Mouse (Mus musculus): ENCODE measurements at regions not wholly inside any gene's neighbourhood (a gene's known extent, or its start where the extent isn't known, plus 50 kb on each side); places are given as distances from the start of the nearest gene placed in this dataset.

DNA sequence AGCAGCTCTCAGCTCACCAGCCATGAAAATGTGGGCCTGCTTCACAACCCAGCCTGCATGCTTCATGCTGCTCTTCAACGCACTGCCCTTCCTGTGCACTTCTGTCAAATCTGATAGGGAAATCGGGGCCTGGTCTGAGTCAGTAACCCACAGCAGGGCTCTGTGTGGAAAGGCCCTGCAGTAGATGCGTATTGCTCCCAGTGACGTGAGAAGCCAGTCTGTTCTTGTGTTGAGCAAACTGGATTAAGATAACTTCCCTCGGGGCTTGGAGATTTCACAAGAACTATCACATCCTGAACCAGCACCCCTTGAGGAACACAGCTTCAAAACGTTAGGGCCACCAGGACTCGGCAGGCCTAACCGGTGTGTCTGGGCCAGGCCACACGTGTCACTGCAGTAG, 106.5 kb upstream of the Klf14 start:
- DNase-seq, result no peak

- no peak for DNase-seq
These were observed 108.0 kb upstream of the Klf14 start for GRCm38 (mm10) chr6:31066861-31067260.

DNA sequence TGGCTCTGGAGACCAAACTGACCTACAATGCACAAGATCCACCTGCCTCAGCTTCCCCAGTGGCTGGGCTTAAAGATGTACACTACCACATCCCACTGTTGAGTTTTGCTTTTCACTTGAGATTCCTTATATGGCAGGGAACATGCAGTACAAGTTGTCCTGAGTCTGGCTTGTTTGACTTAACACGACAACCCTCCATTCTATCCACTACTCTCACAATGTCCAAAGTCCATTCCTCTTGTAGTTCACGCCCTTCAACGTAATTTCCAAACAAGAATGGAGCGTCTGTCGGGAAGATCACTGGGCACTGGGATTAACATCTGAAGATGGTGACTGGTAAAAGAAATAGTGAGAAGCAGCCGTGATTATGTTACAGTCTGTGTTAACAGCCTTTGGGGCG, 108.6 kb upstream of the Klf14 start:
- no peak for DNase-seq

DNA sequence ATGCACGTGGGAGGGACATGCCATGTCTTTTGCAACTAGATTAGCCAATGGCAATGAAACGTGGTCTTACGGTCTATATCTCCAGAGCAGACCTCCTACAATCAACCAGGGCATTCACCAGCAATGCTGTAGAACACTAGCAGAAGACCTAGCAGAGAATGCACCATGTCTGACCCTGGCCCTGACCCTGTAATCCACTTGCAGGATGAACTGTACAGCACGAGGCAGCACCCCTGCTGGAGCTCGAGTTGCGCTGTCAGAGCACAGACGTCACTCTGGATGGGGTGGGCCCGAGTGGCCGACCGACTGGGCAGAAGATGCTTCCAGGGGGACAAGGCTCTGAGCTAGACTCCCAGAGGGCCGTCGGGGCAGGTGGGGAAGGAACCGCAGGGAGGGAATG, 110.4 kb upstream of the Klf14 start:
- DNase-seq, result no peak

GRCm38 (mm10) chr6:31070537-31070936, 111.7 kb upstream of the Klf14 start:
- no peak for DNase-seq

DNA sequence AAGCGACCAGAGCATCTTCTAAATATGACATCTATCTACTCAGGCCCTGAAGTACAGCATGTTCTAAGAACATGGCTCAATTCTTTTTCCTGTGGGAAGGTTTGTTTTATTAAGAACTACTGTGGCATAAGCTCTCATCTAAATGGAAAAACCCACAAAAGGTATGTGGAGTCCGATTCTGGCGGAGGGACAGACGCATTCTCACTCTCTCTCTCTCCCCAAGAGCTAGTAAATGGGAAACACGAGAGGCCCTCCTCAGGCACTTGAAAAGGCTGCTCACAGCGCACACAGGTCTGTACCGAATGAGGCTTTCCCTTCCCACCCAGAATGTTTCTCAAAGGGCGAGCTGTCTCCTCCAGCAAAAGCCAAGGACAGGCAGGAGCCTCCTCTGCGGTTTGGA, 112.1 kb upstream of the Klf14 start:
- DNase-seq, result no peak

DNA sequence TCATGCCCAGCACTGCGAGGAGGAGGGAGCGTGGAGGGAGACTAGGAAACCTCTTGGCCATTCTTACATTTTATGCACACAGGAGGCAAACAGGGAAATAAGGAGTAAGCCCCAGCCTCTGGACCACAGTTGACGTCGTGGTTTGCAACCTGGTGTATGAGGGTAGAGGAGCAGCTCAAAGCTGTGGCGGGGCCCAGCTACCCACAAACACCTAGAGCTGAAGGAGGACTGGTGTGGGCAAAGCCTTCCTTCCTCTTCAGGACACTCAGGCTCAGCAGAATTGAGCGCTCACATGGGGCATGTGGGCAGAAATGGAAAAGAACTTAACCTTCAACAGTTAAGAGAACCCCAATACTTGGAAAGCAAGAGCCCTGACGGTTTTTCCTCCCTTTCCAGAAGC, 113.2 kb upstream of the Klf14 start:
- no peak for DNase-seq

DNA sequence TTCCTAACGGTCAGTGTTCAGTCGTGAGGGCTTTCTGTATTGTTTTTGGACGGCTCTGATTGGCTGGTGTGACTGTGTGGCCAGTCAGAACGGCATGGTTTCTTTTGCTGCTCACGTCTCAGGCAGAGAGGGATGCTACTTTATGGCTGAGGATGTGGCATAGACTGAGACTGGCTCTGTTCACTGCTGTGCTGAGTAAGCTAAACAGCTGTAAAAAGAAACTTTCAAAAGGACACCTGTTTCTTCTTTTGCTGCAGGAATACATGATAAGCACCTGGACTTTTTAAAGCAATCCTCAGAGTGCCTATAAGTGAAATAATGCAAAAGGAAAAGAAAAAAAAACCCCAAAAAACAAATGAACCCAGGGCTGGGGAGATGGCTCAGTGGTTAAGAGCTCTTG, 113.7 kb upstream of the Klf14 start:
- DNase-seq, result no peak

DNA sequence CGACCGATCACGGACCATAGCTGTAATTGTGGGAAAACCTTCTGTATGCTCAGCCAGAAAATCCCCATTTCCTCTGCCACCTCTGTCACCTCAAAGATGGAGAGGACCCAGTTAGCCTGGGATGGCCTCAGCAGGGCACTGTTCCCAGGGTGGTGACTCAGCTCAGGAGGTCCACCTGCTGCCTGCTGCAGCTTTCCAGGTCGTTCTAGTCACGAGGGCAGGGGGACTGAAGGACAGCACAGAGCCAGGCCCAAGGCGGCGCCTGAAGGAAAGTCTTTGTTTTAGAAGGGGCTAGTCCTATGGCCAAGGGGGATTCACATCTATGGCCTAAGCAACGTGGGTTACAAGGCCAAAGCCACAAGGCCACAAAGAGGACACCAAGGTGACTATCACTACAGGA, 114.5 kb upstream of the Klf14 start:
- peak; percentile 6 for DNase-seq

DNA sequence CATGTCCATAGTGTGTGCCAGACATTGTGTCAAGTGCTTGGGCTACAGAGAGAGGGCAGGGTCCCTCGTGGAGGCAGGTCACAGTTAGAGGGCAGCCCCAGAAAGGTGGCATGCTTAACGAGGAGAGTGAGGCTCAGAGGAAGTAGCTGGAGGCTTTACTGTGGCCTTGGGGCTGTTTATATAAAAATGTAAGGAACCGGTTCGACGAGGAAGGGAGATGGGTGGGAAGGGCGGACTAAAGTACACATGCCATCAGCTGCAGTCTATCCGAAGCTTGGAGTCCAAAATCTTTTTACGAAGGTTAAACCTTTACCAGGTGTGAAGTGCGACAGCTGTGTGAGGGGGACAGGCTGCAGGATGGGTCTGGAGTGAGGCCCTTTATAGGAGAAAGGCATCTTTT, 115.5 kb upstream of the Klf14 start:
- DNase-seq, result no peak

GRCm38 (mm10) chr6:31075209-31075571, 116.3 kb upstream of the Klf14 start:
- no peak for DNase-seq

- peak; percentile 47 for DNase-seq
These were observed 116.9 kb upstream of the Klf14 start for GRCm38 (mm10) chr6:31075572-31076477.

- DNase-seq, result peak; percentile 4
These were observed 117.6 kb upstream of the Klf14 start for GRCm38 (mm10) chr6:31076478-31076834.

GRCm38 (mm10) chr6:31077216-31077615, 118.3 kb upstream of the Klf14 start:
- DNase-seq, result peak; percentile 39

GRCm38 (mm10) chr6:31077779-31078178, 118.9 kb upstream of the Klf14 start:
- no peak for DNase-seq

- no peak for DNase-seq
These were observed 119.5 kb upstream of the Klf14 start for GRCm38 (mm10) chr6:31078413-31078812.

DNA sequence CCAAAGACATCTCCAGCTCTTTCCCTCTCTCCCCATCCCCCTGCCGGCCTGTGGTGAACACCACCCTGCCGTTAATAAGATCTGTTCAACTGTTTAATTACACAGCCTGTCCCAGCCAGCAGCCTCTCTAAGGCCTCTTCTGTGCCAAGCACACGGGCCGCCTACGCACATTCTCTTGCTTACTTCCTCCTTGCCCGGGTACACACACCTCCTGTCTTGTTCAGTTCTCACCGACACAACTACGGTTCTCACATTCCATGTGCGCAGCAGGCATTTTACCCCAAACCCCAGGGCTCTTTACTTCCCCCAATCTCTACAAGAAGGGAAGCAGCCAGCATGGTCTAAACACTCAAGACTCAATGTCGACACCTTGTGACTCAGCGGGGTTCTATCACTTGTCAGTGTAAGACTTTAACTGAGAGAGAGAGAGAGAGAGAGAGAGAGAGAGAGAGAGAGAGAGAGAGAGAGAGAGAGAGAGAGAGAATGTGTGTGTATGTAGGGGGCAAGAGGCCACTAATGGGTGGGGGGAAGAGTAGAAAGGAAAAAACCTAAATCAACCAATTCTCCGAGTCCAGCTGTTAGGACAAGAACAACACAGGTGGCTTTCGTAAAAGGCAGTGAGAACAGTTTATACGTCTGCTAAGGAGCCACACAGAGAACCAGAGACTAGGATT, 120.8 kb upstream of the Klf14 start:
- peak; percentile 38 for DNase-seq

GRCm38 (mm10) chr6:31080279-31080678, 121.4 kb upstream of the Klf14 start:
- DNase-seq, result no peak

DNA sequence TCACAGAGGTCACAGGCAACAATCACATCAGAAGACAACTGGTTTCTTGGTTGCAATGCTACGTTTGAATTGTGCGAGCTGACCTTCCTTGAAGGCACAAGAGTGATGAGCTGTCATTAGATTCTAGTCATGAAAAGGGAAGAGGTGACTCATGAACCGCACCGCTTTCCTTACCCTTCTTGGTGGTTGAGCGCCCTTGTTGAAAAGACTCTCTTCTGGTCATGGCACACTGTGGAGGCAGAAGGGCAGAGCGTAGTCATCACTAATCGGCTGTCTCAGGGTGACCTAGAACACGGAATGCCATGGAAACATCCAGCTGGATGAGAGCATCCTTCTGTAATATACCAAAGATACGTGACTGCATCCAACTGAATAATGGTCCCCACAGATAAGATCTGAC, 121.8 kb upstream of the Klf14 start:
- no peak for DNase-seq

DNA sequence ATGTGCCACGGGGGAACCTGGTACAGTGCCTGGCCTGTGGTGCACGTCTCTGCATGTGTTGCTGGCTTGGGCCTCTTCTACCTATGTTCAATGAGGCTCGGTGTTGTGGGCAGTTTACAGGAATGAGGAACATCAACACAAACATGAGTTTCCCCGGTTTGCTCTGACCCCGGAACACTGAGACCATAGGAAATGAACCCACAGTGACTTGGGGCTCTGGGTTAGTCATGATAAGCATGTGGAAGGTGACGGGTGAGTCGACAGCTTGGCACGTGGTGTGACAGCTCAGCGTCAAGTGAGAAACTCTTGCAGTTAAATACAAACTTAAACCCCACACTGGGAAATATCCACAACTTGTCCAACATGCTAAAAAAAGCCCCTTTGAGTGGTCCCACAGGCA, 122.4 kb upstream of the Klf14 start:
- DNase-seq, result no peak

GRCm38 (mm10) chr6:31081988-31082387, 123.1 kb upstream of the Klf14 start:
- DNase-seq, result no peak

DNA sequence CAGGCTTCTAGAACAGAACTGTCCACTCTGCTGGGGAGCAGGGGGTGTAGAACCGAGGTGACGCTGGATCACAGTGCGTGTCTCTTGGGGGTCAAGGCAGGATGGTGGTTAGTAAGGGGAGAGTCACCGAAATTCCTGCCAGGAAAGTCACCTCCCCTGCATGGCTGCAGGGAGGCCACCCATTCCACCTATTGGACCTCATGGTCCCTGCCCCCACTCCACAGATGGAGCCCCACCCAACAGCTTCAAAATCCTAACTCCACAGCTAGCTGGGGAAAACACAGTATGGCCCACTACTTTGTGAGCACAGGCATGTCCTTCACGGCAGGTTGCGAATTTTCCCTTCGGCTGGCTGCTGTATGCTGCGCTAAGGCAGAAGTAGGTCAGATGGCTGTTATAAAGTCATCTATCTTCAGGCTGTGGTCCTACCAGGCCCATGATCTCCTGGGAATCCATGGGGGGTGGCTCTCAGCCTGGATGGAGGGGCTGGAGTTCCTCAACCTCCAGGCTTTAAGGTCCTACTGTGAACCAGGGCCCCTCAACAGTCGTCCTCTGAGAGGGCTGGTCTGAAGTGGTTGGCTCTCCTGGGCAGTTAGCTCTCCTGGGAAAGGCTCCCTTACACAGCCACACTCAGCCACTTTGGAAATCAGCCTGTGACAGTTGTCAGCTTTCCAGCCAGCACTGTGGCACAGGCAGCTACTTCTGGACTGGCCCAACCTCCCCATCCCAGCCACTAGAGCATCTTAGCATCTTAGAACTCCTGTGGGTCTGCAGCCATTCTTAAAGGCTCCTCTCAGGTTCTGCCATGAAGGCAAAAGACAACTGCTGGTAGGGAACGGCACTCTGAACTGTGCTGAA, 124.0 kb upstream of the Klf14 start:
- no peak for DNase-seq

GRCm38 (mm10) chr6:31083701-31084100, 124.8 kb upstream of the Klf14 start:
- DNase-seq, result no peak

All from right cerebral cortex, postnatal 25 days (tissue).